Mouse (Mus musculus): ENCODE data around the gene Hivep3.

DNA sequence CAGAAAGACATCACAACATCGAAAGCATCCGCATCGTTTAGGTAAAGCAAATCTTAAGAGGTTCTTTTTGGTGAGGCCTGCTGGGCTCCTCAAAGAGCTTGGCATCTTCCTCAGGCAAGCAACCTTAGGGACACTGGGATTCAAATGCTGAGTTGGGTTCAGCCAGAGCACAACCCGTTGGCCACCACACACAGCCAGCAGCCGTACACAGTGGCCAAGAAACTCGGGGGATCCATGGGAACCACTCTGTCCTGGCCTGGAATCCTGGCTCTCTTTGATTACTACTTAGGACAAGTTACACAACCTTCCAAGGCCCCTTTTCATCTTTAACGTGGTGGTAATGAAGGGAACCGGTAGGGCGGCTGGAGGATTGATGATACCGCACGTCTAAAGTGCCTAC is 16.1 kb upstream of the Hivep3 start:
- TF ChIP-seq CTCF (IDR thresholded peaks at IDR 0.05; ENCODE audit: insufficient read depth, low read length) (no peak), POLR2A (IDR thresholded peaks at IDR 0.05; ENCODE audit: borderline replicate concordance, extremely low read depth, low read depth, low read length) (no peak)

Measured in lung, adult 2 months (tissue).